Mouse (Mus musculus): ENCODE results near the gene Zfp622. TPM values are rescaled to one million over a fixed set of nuclear protein-coding genes. Genes with fewer than 3 reads are reported as not detected.

The Zfp622 gene
- 10 to 100 TPM; 44.9 to 59.0 TPM for polyA plus RNA-seq (2012; fragmentation: generic; extraction: Trizol)

GRCm38 (mm10) chr15:25984067-25984733, at the start of gene Zfp622:
TSS of gene Zfp622 (plus strand) at chr15:25984366.

Other genes starting within 250 kb of the Zfp622 start
- 1 to 10 TPM in 1 of 2 experiments, under 1 TPM in 1; 0.89 to 3.5 TPM for gene Retreg1, start 141.2 kb upstream of the Zfp622 start, polyA plus RNA-seq (2012; fragmentation: generic; extraction: Trizol)

Measured in C3H10T1/2 (cell line).